Mouse (Mus musculus): ENCODE data around the gene Cit.
"Not testable (repeated sequence)": the region's sequence is repeated elsewhere in the genome, so short reads cannot be mapped to it uniquely, and the experiment has no call there.

Gene Cit

GRCm38 (mm10) chr5:115844766-115845634, at the start of gene Cit:
Gene Cit (plus strand): TSS chr5:115845278.
- peak; percentile 99 for DNase-seq

- DNase-seq: no peak
Observed at GRCm38 (mm10) chr5:115799016-115799894, 45.8 kb upstream of the Cit start.

- DNase-seq: no peak
Observed at GRCm38 (mm10) chr5:115799895-115800232, 45.2 kb upstream of the Cit start.

GRCm38 (mm10) chr5:115812262-115812661, 32.8 kb upstream of the Cit start:
- DNase-seq: no peak

GRCm38 (mm10) chr5:115817022-115817421, 28.1 kb upstream of the Cit start:
- no peak for DNase-seq

- not testable (repeated sequence) for DNase-seq
Observed at GRCm38 (mm10) chr5:115817655-115818054, 27.4 kb upstream of the Cit start.

GRCm38 (mm10) chr5:115819966-115820365, 25.1 kb upstream of the Cit start:
- DNase-seq: no peak

- no peak for DNase-seq
Observed at GRCm38 (mm10) chr5:115821200-115821599, 23.9 kb upstream of the Cit start.

GRCm38 (mm10) chr5:115821910-115822309, 23.2 kb upstream of the Cit start:
- DNase-seq: no peak

GRCm38 (mm10) chr5:115832754-115833153, 12.3 kb upstream of the Cit start:
- no peak for DNase-seq

- DNase-seq: not testable (repeated sequence)
Observed at GRCm38 (mm10) chr5:115833806-115834205, 11.3 kb upstream of the Cit start.

GRCm38 (mm10) chr5:115835291-115835690, 9.8 kb upstream of the Cit start:
- DNase-seq: no peak

- no peak for DNase-seq
Observed at GRCm38 (mm10) chr5:115838059-115838458, 7.0 kb upstream of the Cit start.

- no peak for DNase-seq
Observed at GRCm38 (mm10) chr5:115840453-115840852, 4.6 kb upstream of the Cit start.

- DNase-seq: no peak
Observed at GRCm38 (mm10) chr5:115840946-115841775, 3.9 kb upstream of the Cit start.

- no peak for DNase-seq
Observed at GRCm38 (mm10) chr5:115844368-115844765, 711 bp upstream of the Cit start.

- no peak for DNase-seq
Observed at GRCm38 (mm10) chr5:115845635-115846174, 627 bp downstream of the Cit start.

- no peak for DNase-seq
Observed at GRCm38 (mm10) chr5:115847166-115847565, 2.1 kb downstream of the Cit start.

- DNase-seq: no peak
Observed at GRCm38 (mm10) chr5:115848463-115848862, 3.4 kb downstream of the Cit start.

- no peak for DNase-seq
Observed at GRCm38 (mm10) chr5:115849263-115849829, 4.3 kb downstream of the Cit start.

GRCm38 (mm10) chr5:115850250-115851028, 5.4 kb downstream of the Cit start:
- DNase-seq: no peak

- DNase-seq: no peak
Observed at GRCm38 (mm10) chr5:115851029-115851365, 5.9 kb downstream of the Cit start.

Data from heart, adult 11 months (tissue).